Mouse (Mus musculus): Measurements from ENCODE around the gene Naa35. TPM values are rescaled to one million over a fixed set of nuclear protein-coding genes. Genes with fewer than 3 reads are reported as not detected.

Gene Naa35
- 10 to 100 TPM; 76.6 to 79.5 TPM for total RNA-seq (2023)

GRCm38 (mm10) chr13:59584947-59585647 is at the start of gene Naa35, which contains the start of gene Agtpbp1:
Gene Naa35, plus strand, starts transcription at chr13:59585259.
Gene Agtpbp1, minus strand, starts transcription at chr13:59585227.

GRCm38 (mm10) chr13:59675151-59676011 is 90.3 kb downstream of the Naa35 start, which contains the start of gene Golm1:
Gene Golm1, minus strand, starts transcription at chr13:59675811.

Other genes with a start within 250 kb of the Naa35 start
- 10 to 100 TPM; 48.8 to 65.0 TPM for gene Agtpbp1, start within 50 bp of the Naa35 start, total RNA-seq (2023)
- gene Golm1, start 90.6 kb downstream of the Naa35 start, total RNA-seq (2023), result 10 to 100 TPM; 24.9 to 29.8 TPM
- gene 4921517D22Rik, start 108.8 kb downstream of the Naa35 start, total RNA-seq (2023), result not detected
- gene Spata31d1a, start 125.1 kb downstream of the Naa35 start, total RNA-seq (2023), result not detected
- gene Spata31d1b, start 127.0 kb downstream of the Naa35 start, total RNA-seq (2023), result not detected
- not detected for gene Spata31d1d, start 146.5 kb downstream of the Naa35 start, total RNA-seq (2023)
- gene 1700014D04Rik, start 161.5 kb downstream of the Naa35 start, total RNA-seq (2023), result under 1 TPM in 1 of 2 experiments, not detected in 1; 0.52 TPM
- 10 to 100 TPM; 89.2 to 92.5 TPM for gene Isca1, start 184.6 kb downstream of the Naa35 start, total RNA-seq (2023)
- gene Gm49354, start 197.0 kb downstream of the Naa35 start, total RNA-seq (2023), result not detected
- gene Tut7, start 237.9 kb downstream of the Naa35 start, total RNA-seq (2023), result 100 to 1,000 TPM; 266 to 268 TPM